Mouse (Mus musculus) olfactory bulb, adult 2 months (tissue): ENCODE data around the gene Mnx1.

Experiments used
- CTCF ChIP-seq: fragments of 200-500 bp; IDR thresholded peaks from 2 replicates; pipeline ENCODE4 v1.5.1; 2012; ENCODE audit warnings: low read depth, mild to moderate bottlenecking, low read length, moderate library complexity; ENCODE audit not compliant: insufficient read depth
- POLR2A ChIP-seq: fragments of 200-500 bp; IDR thresholded peaks from 2 replicates; pipeline ENCODE4 v1.6.1; 2012; ENCODE audit warnings: mild to moderate bottlenecking, low read depth, low read length, moderate library complexity; ENCODE audit not compliant: insufficient read depth

DNA sequence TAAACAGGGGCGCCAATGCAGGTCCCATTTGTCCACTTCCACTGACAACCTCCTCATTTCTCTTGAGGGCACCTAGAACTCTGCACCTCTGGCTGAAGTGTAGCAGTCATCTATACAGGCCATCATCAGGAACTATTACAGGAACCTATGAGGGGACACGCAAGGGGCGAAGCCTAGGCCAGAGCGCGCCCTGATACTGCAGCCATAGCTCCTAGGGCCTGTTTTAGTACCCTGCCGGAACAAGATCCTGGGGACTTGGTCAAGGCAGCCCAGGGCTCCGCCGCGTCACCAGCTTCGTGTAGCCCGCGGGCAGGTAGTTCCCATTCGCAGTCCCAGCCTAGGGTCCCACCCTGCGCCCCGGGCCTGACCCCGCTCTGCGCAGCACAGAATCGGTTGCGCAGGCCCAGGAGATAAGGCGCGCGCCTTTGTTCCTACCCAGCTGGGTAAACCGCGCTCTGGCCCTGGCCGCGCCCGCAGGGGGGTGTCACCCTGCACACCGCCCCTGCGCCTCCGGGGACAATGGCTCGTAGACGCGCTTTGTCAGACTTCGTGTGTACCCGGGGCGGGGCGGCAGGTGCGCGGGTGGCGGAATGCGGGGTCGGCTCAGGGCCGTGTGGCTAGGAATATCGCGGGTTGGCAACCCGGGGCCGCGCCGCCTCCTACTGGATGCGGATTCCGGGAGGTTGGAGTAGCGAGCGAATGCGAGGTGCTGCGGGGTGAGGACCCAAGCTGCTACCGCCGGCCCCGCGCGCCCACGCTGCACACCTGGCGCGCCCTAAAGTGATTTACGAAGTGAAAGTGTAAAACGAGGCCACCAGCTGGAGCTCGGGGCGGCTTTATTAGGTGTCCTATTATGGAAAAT lies 10.6 kb downstream of the Mnx1 start:
- no peak for TF ChIP-seq CTCF
- no peak for TF ChIP-seq POLR2A
